Mouse (Mus musculus) cortical plate, adult 2 months (tissue): ENCODE measurements around the gene Gpd2.

Experiments used
- CTCF ChIP-seq: fragments of 200-500 bp; IDR thresholded peaks from 2 replicates; pipeline ENCODE4 v1.5.1; 2011; ENCODE audit warnings: mild to moderate bottlenecking, control low read depth, low read length; ENCODE audit not compliant: insufficient read depth; ENCODE audit errors: extremely low read depth
- POLR2A ChIP-seq: fragments of 200-500 bp; IDR thresholded peaks from 2 replicates; pipeline ENCODE4 v1.6.1; 2011; ENCODE audit warnings: mild to moderate bottlenecking, low read length, control low read depth; ENCODE audit not compliant: insufficient read depth; ENCODE audit errors: extremely low read depth

GRCm38 (mm10) chr2:57213364-57213763, 24.1 kb upstream of the Gpd2 start:
- no peak for TF ChIP-seq POLR2A
- TF ChIP-seq CTCF = no peak
